Mouse (Mus musculus): ENCODE data around the gene Tet2. TPM values are rescaled to one million over a fixed set of nuclear protein-coding genes. Genes with fewer than 3 reads are reported as not detected.

Tet2 gene
- polyA plus RNA-seq, 1 experiment from 2014 or later: 15.4 TPM

DNA sequence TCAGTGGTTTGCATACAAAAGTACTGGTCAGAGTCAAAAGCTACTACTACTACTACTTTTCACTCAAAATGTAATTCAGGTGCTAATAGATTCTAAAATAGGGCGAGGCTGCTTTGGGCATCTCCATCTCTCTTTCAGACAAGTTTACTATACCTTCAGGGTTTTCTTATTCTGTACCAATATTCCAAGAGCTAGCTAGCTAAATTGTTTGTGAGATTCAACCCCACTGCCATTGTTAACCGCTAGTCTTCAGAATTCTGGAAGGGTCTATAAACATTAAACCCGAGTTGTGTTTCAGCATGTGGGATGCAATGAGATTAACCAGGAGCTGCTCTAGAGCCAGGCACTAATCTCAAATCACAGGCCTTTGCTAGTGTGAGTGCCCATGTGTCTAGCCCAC is 12.1 kb downstream of the Tet2 start:
- H3K9me3 ChIP-seq (ENCODE audit: control insufficient read depth, low read length): no peaks in the 10 kb centered on the region
- 66% methylated on average over 3 of the region's 3 CpGs for WGBS
- H3K27ac ChIP-seq (replicated peaks; ENCODE audit: low read depth, low read length): no peak overlapping the region
- no peaks in the 10 kb centered on the region for H3K27me3 ChIP-seq (replicated peaks; ENCODE audit: control insufficient read depth, insufficient read depth, low read length)
- no peaks in the 10 kb centered on the region for H3K4me1 ChIP-seq (ENCODE audit: control insufficient read depth, insufficient read depth, low read length)
- no peak overlapping the region for H3K4me3 ChIP-seq (ENCODE audit: low read depth, low read length)
- ATAC-seq (ENCODE audit: low read depth): no peak
- H3K9ac ChIP-seq (ENCODE audit: low read depth, low read length): no peak overlapping the region
- DNase-seq (ENCODE audit: low spot score): no peak
- no peak overlapping the region for H3K4me2 ChIP-seq (ENCODE audit: low read depth, low read length)
- peaks cover 15% of the 10 kb centered on the region; the same call in 1 of the 2 replicates for H3K36me3 ChIP-seq (ENCODE audit: control insufficient read depth, insufficient read depth, low read length)

DNA sequence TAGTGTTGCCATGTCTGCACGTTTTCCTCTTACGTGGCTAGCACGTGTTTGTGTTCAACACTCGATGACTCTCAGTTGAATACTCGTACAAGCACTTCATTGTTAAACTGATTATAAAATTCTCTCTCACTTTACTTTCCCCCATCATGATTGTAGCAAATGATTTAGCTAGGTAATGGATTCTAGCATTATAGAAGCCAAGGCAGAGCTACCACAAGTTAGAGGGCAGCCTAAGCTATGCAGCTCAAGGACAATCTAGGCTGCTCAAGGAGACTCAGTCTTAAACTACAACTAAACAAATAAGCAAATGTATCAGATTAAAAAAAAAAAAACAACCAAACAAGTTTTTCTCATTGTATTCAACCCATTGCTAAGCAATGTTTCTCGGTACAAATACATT is 12.7 kb downstream of the Tet2 start:
- Histone ChIP-seq H3K4me1 (ENCODE audit: control insufficient read depth, insufficient read depth, low read length) (no peaks in the 10 kb centered on the region), H3K9ac (ENCODE audit: low read depth, low read length) (no peak overlapping the region), H3K27me3 (replicated peaks; ENCODE audit: control insufficient read depth, insufficient read depth, low read length) (no peaks in the 10 kb centered on the region), H3K4me2 (ENCODE audit: low read depth, low read length) (no peak overlapping the region), H3K4me3 (ENCODE audit: low read depth, low read length) (no peak overlapping the region), H3K36me3 (ENCODE audit: control insufficient read depth, insufficient read depth, low read length) (peaks cover 9% of the 10 kb centered on the region; the same call in 1 of the 2 replicates), H3K9me3 (ENCODE audit: control insufficient read depth, low read length) (no peaks in the 10 kb centered on the region), H3K27ac (replicated peaks; ENCODE audit: low read depth, low read length) (no peak overlapping the region)
- DNase-seq (ENCODE audit: low spot score): no peak
- no peak for ATAC-seq (ENCODE audit: low read depth)
- WGBS: 75% methylated on average over 6 of the region's 6 CpGs

DNA sequence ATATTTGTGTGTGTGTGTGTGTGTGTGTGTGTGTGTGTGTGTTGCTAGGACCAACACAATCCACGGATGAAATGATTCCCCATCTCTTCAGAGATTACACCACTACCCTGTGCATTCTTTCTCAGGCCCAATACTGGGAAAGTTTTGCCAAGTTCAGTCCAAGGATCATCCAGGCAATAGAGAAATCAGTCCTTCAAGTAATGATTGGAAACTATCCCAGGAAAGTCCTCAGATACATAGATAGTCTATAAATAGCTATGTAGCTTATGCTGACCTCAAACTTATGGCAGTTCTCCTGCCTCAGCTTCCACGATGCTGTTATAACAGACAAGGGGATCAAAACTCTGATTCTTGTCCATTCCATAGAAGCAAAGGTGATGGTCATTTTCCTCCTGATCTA is 13.8 kb downstream of the Tet2 start:
- H3K36me3 ChIP-seq (ENCODE audit: control insufficient read depth, insufficient read depth, low read length): no peaks in the 10 kb centered on the region
- no peak overlapping the region for H3K4me3 ChIP-seq (ENCODE audit: low read depth, low read length)
- WGBS: 82% methylated on average over 2 of the region's 2 CpGs

DNA sequence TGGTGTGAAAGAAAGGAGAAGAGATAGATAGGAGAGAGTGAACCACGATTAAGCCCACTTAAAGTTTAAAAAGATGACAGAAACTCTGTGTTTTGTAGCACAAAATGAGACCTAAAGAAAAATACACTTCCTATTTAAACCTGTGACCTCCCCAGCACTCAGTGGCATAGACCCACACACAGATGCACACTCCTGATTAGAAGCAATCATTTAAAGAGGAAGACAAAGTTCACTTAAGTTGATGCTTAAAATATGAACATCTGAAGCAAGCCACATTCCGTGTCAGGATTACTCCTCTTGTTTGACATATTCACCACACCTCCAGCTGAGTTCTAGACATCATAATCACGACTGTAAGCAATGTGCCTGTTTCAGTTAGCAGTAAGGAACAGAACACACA is 14.3 kb downstream of the Tet2 start:
- no peaks in the 10 kb centered on the region for H3K27me3 ChIP-seq (replicated peaks; ENCODE audit: control insufficient read depth, insufficient read depth, low read length)
- H3K9ac ChIP-seq (ENCODE audit: low read depth, low read length): no peak overlapping the region
- WGBS: 64% methylated on average over 3 of the region's 3 CpGs
- H3K36me3 ChIP-seq (ENCODE audit: control insufficient read depth, insufficient read depth, low read length): no peaks in the 10 kb centered on the region
- no peak overlapping the region for H3K4me3 ChIP-seq (ENCODE audit: low read depth, low read length)
- H3K4me2 ChIP-seq (ENCODE audit: low read depth, low read length): no peak overlapping the region
- H3K27ac ChIP-seq (replicated peaks; ENCODE audit: low read depth, low read length): no peak overlapping the region
- ATAC-seq (ENCODE audit: low read depth) (no peak), DNase-seq (ENCODE audit: low spot score) (no peak)
- no peaks in the 10 kb centered on the region for H3K9me3 ChIP-seq (ENCODE audit: control insufficient read depth, low read length)
- H3K4me1 ChIP-seq (ENCODE audit: control insufficient read depth, insufficient read depth, low read length): no peaks in the 10 kb centered on the region

More for the DNA sequence above, 13.8 kb downstream of the Tet2 start:
- no peak overlapping the region for H3K4me2 ChIP-seq (ENCODE audit: low read depth, low read length)
- H3K27ac ChIP-seq (replicated peaks; ENCODE audit: low read depth, low read length): no peak overlapping the region
- no peaks in the 10 kb centered on the region for H3K9me3 ChIP-seq (ENCODE audit: control insufficient read depth, low read length)
- ATAC-seq (ENCODE audit: low read depth) (no peak), DNase-seq (ENCODE audit: low spot score) (no peak)
- no peaks in the 10 kb centered on the region for H3K27me3 ChIP-seq (replicated peaks; ENCODE audit: control insufficient read depth, insufficient read depth, low read length)
- no peak overlapping the region for H3K9ac ChIP-seq (ENCODE audit: low read depth, low read length)
- no peaks in the 10 kb centered on the region for H3K4me1 ChIP-seq (ENCODE audit: control insufficient read depth, insufficient read depth, low read length)

DNA sequence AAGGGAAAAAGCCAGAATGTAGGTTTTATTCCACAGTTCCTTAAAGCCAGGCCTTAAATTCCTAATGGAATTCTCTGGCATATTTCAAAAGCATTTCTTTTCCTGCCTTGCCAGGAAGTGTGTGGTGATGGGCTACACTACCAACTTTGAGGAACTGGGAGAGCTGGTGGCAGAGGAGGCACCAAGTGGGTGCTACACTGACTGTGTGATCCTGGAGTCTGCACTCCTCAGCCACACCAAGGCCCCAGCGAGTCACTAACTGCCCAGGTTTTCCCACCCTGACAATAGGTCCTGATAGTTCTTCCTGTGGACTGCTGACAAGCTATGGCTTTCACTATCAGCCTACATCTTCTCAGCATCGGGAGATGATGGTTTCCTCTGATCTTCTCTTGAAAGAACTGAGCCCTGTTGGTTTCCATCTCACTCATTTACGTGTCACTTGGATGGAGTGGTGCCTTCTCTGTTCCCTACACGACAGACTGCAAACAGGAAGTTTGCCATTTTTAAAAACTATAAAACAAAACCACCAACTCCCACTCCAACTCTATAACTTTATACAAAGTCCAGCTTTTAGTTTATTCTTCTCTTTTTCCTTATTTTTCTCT is 18.7 kb downstream of the Tet2 start:
- H3K36me3 ChIP-seq (ENCODE audit: control insufficient read depth, insufficient read depth, low read length): no peaks in the 10 kb centered on the region
- H3K4me2 ChIP-seq (ENCODE audit: low read depth, low read length): no peak overlapping the region
- ATAC-seq (ENCODE audit: low read depth) (no peak), DNase-seq (ENCODE audit: low spot score) (no peak)
- 81% methylated on average over 4 of the region's 4 CpGs for WGBS
- H3K27ac ChIP-seq (replicated peaks; ENCODE audit: low read depth, low read length): no peak overlapping the region
- H3K4me1 ChIP-seq (ENCODE audit: control insufficient read depth, insufficient read depth, low read length): no peaks in the 10 kb centered on the region
- no peak overlapping the region for H3K9ac ChIP-seq (ENCODE audit: low read depth, low read length)
- H3K9me3 ChIP-seq (ENCODE audit: control insufficient read depth, low read length): no peaks in the 10 kb centered on the region
- no peaks in the 10 kb centered on the region for H3K27me3 ChIP-seq (replicated peaks; ENCODE audit: control insufficient read depth, insufficient read depth, low read length)
- H3K4me3 ChIP-seq (ENCODE audit: low read depth, low read length): no peak overlapping the region

DNA sequence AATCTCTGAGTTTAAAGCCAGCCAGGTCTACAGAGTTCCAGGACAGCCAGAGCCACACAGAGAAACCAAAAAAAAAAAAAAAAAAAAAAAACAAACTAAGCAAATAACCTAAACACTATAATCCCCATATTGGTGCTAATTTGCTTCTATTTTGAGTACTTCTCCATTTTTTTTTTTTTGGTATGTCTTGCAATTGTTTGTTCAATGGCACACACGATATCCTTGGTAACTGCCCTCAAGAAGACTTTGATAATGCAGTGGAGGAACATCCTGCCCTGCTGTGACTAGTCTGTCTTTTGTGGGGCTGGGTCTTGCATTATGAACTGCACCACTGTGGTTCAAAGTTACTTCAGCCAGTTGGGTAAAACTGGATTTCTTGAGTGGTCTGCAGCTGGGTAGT is 19.4 kb downstream of the Tet2 start:
- ATAC-seq (ENCODE audit: low read depth): no peak
- no peak for DNase-seq (ENCODE audit: low spot score)

DNA sequence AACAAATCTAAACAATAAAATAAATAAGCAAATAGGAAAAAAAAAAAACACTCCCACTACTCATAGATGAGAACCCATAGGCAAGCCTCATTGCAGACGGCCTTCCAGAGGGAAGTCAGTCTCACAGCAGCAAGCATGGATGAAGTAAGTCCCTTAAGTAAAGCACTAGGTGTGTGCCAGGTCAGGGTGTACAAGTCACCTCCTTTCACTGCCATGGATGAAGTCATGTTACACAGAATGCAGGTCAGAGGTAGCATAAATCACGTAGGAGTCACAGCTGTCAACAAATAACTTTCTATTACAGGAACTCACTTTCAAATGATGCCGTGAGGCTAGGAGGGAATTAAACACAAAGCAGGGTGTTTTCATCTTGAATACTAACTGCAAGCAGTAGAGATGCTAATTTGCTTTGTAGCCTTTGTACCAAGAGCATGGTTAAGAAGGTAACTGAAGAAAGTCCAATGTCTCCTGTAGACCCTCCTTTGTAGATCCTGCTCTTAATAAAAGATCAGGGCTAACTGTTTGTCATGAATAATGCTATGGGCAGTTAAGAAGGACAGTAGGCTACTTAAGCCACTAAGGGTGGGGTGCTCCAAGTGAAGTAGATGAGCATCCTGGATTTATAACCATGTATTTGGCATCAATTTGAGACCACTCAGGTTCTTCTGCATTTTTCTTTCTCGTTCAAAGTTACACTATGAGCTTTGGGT is 20.4 kb downstream of the Tet2 start:
- ATAC-seq (ENCODE audit: low read depth) (no peak), DNase-seq (ENCODE audit: low spot score) (no peak)
- H3K9ac ChIP-seq (ENCODE audit: low read depth, low read length): no peak overlapping the region

More for the DNA sequence above, 19.4 kb downstream of the Tet2 start:
- Histone ChIP-seq H3K4me3 (ENCODE audit: low read depth, low read length) (no peak overlapping the region), H3K9me3 (ENCODE audit: control insufficient read depth, low read length) (no peaks in the 10 kb centered on the region), H3K27ac (replicated peaks; ENCODE audit: low read depth, low read length) (no peak overlapping the region), H3K4me2 (ENCODE audit: low read depth, low read length) (no peak overlapping the region), H3K27me3 (replicated peaks; ENCODE audit: control insufficient read depth, insufficient read depth, low read length) (no peaks in the 10 kb centered on the region), H3K9ac (ENCODE audit: low read depth, low read length) (no peak overlapping the region), H3K4me1 (ENCODE audit: control insufficient read depth, insufficient read depth, low read length) (0 out of 2 replicates have a peak, but pooled peaks cover 3% of the 10 kb centered on the region), H3K36me3 (ENCODE audit: control insufficient read depth, insufficient read depth, low read length) (no peaks in the 10 kb centered on the region)
- 73% methylated on average over 1 of the region's 1 CpGs for WGBS

DNA sequence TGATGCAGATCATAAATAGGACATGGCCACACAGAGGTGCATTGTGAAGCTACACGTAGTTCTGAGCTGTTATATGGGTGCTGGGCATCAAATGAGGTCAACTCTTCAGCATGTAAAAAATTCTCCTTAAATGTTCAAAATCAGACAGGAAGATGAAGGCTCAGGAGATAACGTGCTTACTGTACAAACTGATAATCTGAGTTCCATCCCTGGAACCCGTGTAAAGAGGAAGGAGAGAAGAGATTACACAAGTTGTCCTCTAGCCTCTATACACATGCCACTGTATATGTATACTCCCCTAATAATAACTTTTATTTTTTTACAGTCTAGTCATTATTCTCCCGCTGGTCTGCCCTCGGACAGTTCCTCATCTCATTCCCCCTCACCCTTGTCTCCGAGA is 21.7 kb downstream of the Tet2 start:
- WGBS: 85% methylated on average over 6 of the region's 6 CpGs
- no peak overlapping the region for H3K27ac ChIP-seq (replicated peaks; ENCODE audit: low read depth, low read length)
- H3K9ac ChIP-seq (ENCODE audit: low read depth, low read length): no peak overlapping the region
- no peaks in the 10 kb centered on the region for H3K36me3 ChIP-seq (ENCODE audit: control insufficient read depth, insufficient read depth, low read length)
- H3K4me3 ChIP-seq (ENCODE audit: low read depth, low read length): no peak overlapping the region
- no peak overlapping the region for H3K4me2 ChIP-seq (ENCODE audit: low read depth, low read length)
- H3K27me3 ChIP-seq (replicated peaks; ENCODE audit: control insufficient read depth, insufficient read depth, low read length): no peaks in the 10 kb centered on the region
- no peaks in the 10 kb centered on the region for H3K9me3 ChIP-seq (ENCODE audit: control insufficient read depth, low read length)
- H3K4me1 ChIP-seq (ENCODE audit: control insufficient read depth, insufficient read depth, low read length): 0 out of 2 replicates have a peak, but pooled peaks cover 3% of the 10 kb centered on the region
- ATAC-seq (ENCODE audit: low read depth) (no peak), DNase-seq (ENCODE audit: low spot score) (no peak)

More for the DNA sequence above, 20.4 kb downstream of the Tet2 start:
- Histone ChIP-seq H3K4me1 (ENCODE audit: control insufficient read depth, insufficient read depth, low read length) (0 out of 2 replicates have a peak, but pooled peaks cover 3% of the 10 kb centered on the region), H3K27me3 (replicated peaks; ENCODE audit: control insufficient read depth, insufficient read depth, low read length) (no peaks in the 10 kb centered on the region), H3K4me3 (ENCODE audit: low read depth, low read length) (no peak overlapping the region), H3K4me2 (ENCODE audit: low read depth, low read length) (no peak overlapping the region), H3K36me3 (ENCODE audit: control insufficient read depth, insufficient read depth, low read length) (no peaks in the 10 kb centered on the region), H3K27ac (replicated peaks; ENCODE audit: low read depth, low read length) (no peak overlapping the region), H3K9me3 (ENCODE audit: control insufficient read depth, low read length) (no peaks in the 10 kb centered on the region)
- WGBS: 75% methylated on average over 4 of the region's 4 CpGs

DNA sequence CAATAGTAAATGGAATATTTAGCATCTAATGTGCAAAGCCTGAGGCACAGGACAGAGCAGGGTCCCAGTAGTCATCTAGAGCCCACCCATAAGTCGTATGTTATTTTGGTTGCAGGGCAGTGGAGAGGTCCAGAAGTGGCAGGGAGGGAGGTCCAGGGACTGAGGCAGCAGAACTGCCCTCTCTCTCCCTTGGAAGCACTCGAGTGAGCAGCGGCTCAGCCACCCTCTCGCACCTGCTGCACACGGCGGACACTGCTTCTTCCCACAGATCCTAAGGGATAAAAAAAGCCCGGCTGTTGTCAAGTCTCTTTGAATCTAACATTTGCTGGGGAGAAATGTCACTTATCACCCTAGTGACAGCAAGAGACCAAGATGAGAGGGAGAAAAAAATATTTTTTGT is 22.6 kb downstream of the Tet2 start:
- H3K4me3 ChIP-seq (ENCODE audit: low read depth, low read length): no peak overlapping the region
- H3K4me2 ChIP-seq (ENCODE audit: low read depth, low read length): no peak overlapping the region
- ATAC-seq (ENCODE audit: low read depth) (no peak), DNase-seq (ENCODE audit: low spot score) (no peak)
- no peaks in the 10 kb centered on the region for H3K36me3 ChIP-seq (ENCODE audit: control insufficient read depth, insufficient read depth, low read length)
- 83% methylated on average over 7 of the region's 7 CpGs for WGBS
- no peaks in the 10 kb centered on the region for H3K27me3 ChIP-seq (replicated peaks; ENCODE audit: control insufficient read depth, insufficient read depth, low read length)
- H3K4me1 ChIP-seq (ENCODE audit: control insufficient read depth, insufficient read depth, low read length): 0 out of 2 replicates have a peak, but pooled peaks cover 3% of the 10 kb centered on the region
- no peak overlapping the region for H3K27ac ChIP-seq (replicated peaks; ENCODE audit: low read depth, low read length)
- no peak overlapping the region for H3K9ac ChIP-seq (ENCODE audit: low read depth, low read length)
- no peaks in the 10 kb centered on the region for H3K9me3 ChIP-seq (ENCODE audit: control insufficient read depth, low read length)
